Mouse (Mus musculus) kidney, adult 9 months (tissue): ENCODE data around the gene Tmem218.

Experiments used
- DNase-seq: peaks from one replicate; pipeline ENCODE4 v3.0.0; 2022

Tmem218 gene

GRCm38 (mm10) chr9:37232201-37233195 is 24.5 kb downstream of the Tmem218 start:
- DNase-seq: no peak

GRCm38 (mm10) chr9:37235951-37236737 is 28.1 kb downstream of the Tmem218 start:
- DNase-seq: no peak

- no peak for DNase-seq
Observed at GRCm38 (mm10) chr9:37242764-37243163, 34.7 kb downstream of the Tmem218 start.

GRCm38 (mm10) chr9:37244600-37244999 is 36.6 kb downstream of the Tmem218 start:
- DNase-seq: no peak

- no peak for DNase-seq
Observed at GRCm38 (mm10) chr9:37245404-37245803, 37.4 kb downstream of the Tmem218 start.

GRCm38 (mm10) chr9:37245810-37246209 is 37.8 kb downstream of the Tmem218 start:
- DNase-seq: no peak

GRCm38 (mm10) chr9:37247429-37247828 is 39.4 kb downstream of the Tmem218 start:
- DNase-seq: peak; percentile 33

GRCm38 (mm10) chr9:37248381-37248906 is 40.4 kb downstream of the Tmem218 start:
- no peak for DNase-seq

- DNase-seq: no peak
Observed at GRCm38 (mm10) chr9:37249976-37250375, 42.0 kb downstream of the Tmem218 start.

- no peak for DNase-seq
Observed at GRCm38 (mm10) chr9:37250631-37251030, 42.6 kb downstream of the Tmem218 start.

- DNase-seq: no peak
Observed at GRCm38 (mm10) chr9:37254531-37255110, 46.6 kb downstream of the Tmem218 start.

- peak; percentile 64 for DNase-seq
Observed at GRCm38 (mm10) chr9:37255149-37255888, 47.3 kb downstream of the Tmem218 start, which contains the start of gene Slc37a2. TSS of gene Slc37a2 (minus strand) at chr9:37255738.

- DNase-seq: peak; percentile 46
Observed at GRCm38 (mm10) chr9:37255889-37256225, 47.8 kb downstream of the Tmem218 start.

GRCm38 (mm10) chr9:37266622-37267021 is 58.6 kb downstream of the Tmem218 start:
- DNase-seq: no peak
